Mouse (Mus musculus): ENCODE data around the gene Eng.

- TF ChIP-seq POLR2A (IDR thresholded peaks at IDR 0.05; ENCODE audit: borderline replicate concordance, low read depth, low read length) (no peak), CTCF (IDR thresholded peaks at IDR 0.05; ENCODE audit: low read depth, low read length) (no peak)
These were observed 1.5 kb upstream of the Eng start for GRCm38 (mm10) chr2:32644799-32645475.
